Mouse (Mus musculus) ovary, adult 10 weeks (tissue): Measurements from ENCODE around the gene Pde4a. TPM values are rescaled to one million over a fixed set of nuclear protein-coding genes. Genes with fewer than 3 reads are reported as not detected.

Experiments used
- polyA plus RNA-seq: library from polyadenylated mRNA; stranded (reverse); fragments of 350-450 nt; fragmentation: Illumina TruSeq; extraction: RNeasy Lipid Tissue Mini Kit (QIAGEN cat#74804); gene quantifications from one replicate; pipeline ENCODE4 v1.2.3, GENCODE M21; 2014

Pde4a gene
- 0.60 TPM for polyA plus RNA-seq

GRCm38 (mm10) chr9:21165041-21165951 is at the start of gene Pde4a:
Gene Pde4a, plus strand, starts transcription at chr9:21165714.

DNA sequence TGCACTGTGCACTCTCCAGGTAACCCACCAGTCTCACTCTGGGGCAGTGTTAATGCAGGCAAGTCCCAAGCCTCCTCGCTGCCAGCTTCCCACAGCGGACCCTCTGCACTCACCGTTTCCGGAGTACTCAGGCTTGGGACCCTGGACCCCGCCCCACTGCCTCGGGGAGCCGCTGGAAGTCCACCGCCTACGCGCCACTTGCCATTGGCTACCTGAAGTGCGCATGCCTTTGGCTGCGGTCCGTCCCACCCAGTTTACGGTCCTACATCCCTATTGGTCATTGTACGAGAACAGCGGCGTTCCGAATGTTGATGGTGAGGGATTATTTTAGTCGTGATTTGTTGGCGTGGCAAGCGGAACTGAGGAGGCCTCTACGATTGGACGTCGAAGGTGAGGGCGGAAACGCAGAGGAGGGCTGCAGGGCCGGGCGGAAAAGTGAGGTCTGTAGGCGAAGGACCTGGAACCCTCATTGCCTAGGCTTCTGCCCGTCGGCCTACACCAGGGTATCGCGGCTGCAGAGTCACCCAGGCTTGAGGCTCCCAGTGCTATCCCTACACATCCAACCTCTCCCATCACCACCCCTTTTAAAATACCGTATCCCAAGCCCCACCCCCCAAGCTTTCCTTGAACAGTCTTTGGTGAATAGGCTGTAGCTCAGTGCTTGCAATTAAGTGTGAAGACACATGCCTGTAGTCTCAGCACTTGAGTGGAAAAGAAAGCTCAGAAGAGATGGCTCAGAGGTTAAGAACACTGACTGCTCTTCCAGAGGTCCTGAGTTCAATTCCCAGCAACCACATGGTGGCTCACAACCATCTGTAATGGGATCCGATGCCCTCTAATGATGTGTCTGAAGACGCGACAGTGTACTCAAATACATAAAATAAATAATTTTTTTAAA is 34.2 kb upstream of the Pde4a start, which contains the start of gene Tyk2:
TSS of gene Tyk2 (minus strand) at position 185 of the 898 bp plus-strand sequence.

GRCm38 (mm10) chr9:21149654-21150419 is 15.7 kb upstream of the Pde4a start, which contains the start of gene Cdc37:
Gene Cdc37, minus strand, starts transcription at chr9:21149982.

DNA sequence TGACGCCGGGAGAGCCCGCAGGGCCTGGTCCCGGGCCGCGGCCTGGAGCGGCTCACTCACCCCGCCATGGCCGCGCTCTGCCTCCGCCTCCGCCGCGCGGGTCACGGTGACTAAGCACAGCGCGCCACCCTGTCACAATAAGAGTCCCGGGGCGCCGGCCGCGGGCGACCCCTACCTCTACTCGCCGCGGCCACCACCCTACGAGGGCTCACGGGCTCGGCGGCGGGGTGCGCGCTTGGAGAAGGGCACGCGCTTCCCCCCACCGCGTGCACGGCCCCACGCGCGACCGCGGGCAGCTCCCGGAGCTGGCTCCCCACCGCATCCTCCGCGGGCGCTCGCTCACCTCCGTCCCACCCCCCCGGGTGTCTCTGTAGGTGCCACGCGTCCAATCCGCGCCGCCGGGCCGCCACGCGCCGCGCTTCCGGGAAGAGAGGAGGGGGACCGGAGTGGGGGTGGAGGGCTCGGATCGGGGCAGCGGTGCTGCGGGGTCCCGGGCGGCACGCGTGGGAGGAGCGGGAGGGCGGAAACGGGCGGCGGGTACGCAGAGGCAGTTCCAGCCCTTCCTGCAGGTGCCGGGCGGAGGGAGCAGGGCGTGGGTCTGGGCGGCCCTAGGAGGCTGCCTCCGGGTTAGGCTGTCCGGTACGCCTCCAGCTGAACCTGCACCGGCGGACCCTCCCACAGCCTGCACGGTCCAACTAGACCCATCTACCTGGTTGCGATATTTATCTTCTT is 73.4 kb downstream of the Pde4a start, which contains the start of gene Keap1:
TSS of gene Keap1 (minus strand) at position 629 of the 732 bp plus-strand sequence.

DNA sequence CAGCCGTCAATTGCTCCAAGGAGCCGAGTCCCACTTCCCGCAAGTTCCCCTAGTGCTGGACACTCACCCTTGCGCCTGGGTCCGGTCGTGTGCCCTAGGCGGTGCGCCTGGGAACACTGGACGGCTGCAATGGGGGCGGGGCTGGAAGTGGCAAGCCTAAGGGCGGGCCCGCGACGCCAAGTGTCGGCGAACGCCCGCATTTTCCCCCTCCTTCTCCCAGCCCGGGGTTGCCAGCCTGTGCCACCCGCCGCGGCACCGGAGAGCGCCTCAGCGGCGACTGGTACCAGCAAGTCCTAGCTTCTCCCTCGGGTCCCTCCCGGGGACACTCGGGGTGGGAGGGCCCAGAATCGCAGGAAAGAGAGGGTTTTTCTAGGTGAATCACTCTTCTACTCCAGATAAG is 82.8 kb downstream of the Pde4a start, which contains the start of gene S1pr5:
TSS of gene S1pr5 (minus strand) at position 118 of the 400 bp plus-strand sequence.

Other genes with a start within 250 kb of the Pde4a start
- 19.1 TPM for gene Dnmt1, start 205.8 kb upstream of the Pde4a start, polyA plus RNA-seq
- gene S1pr2, start 188.9 kb upstream of the Pde4a start, polyA plus RNA-seq, result 1.7 TPM
- gene Mrpl4, start 163.0 kb upstream of the Pde4a start, polyA plus RNA-seq, result 0.63 TPM
- 4.0 TPM for gene Icam1, start 149.7 kb upstream of the Pde4a start, polyA plus RNA-seq
- gene Icam4, start 136.3 kb upstream of the Pde4a start, polyA plus RNA-seq, result not detected
- not detected for gene Icam5, start 133.6 kb upstream of the Pde4a start, polyA plus RNA-seq
- gene Zglp1, start 98.6 kb upstream of the Pde4a start, polyA plus RNA-seq, result not detected
- gene Gm49373, start 92.6 kb upstream of the Pde4a start, polyA plus RNA-seq, result not detected
- not detected for gene Fdx1l, start 92.1 kb upstream of the Pde4a start, polyA plus RNA-seq
- gene Gm38431, start 73.7 kb upstream of the Pde4a start, polyA plus RNA-seq, result 0.54 TPM
- 16.4 TPM for gene Raver1, start 73.7 kb upstream of the Pde4a start, polyA plus RNA-seq
- 1.4 TPM for gene Tyk2, start 34.5 kb upstream of the Pde4a start, polyA plus RNA-seq
- 11.9 TPM for gene Cdc37, start 15.7 kb upstream of the Pde4a start, polyA plus RNA-seq
- 9.5 TPM for gene Keap1, start 73.6 kb downstream of the Pde4a start, polyA plus RNA-seq
- gene S1pr5, start 82.7 kb downstream of the Pde4a start, polyA plus RNA-seq, result not detected
- gene Atg4d, start 99.6 kb downstream of the Pde4a start, polyA plus RNA-seq, result 0.80 TPM
- gene Kri1, start 122.3 kb downstream of the Pde4a start, polyA plus RNA-seq, result 3.7 TPM
- 3.8 TPM for gene Cdkn2d, start 125.7 kb downstream of the Pde4a start, polyA plus RNA-seq
- gene Ap1m2, start 146.6 kb downstream of the Pde4a start, polyA plus RNA-seq, result 0.74 TPM
- 27.2 TPM for gene Slc44a2, start 155.0 kb downstream of the Pde4a start, polyA plus RNA-seq
- gene Ilf3, start 202.2 kb downstream of the Pde4a start, polyA plus RNA-seq, result 48.9 TPM
- gene Qtrt1, start 246.1 kb downstream of the Pde4a start, polyA plus RNA-seq, result not detected